Mouse (Mus musculus) thymus, adult 2 months (tissue): ENCODE measurements at regions not wholly inside any gene's neighbourhood (a gene's known extent, or its start where the extent isn't known, plus 50 kb on each side); places are given as distances from the start of the nearest gene placed in this dataset.

Experiments
- CTCF ChIP-seq: fragments of 200-500 bp; IDR thresholded peaks from 2 replicates; pipeline ENCODE4 v1.5.1; 2012; ENCODE audit warnings: mild to moderate bottlenecking, control low read depth, low read length, moderate library complexity, borderline replicate concordance; ENCODE audit not compliant: control insufficient read depth, poor library complexity, insufficient read depth; ENCODE audit errors: extremely low read depth
- POLR2A ChIP-seq: fragments of 200-500 bp; IDR thresholded peaks from 2 replicates; pipeline ENCODE4 v1.6.1; 2012; ENCODE audit warnings: mild to moderate bottlenecking, low read length, control low read depth, moderate library complexity; ENCODE audit not compliant: control insufficient read depth, poor library complexity, insufficient read depth; ENCODE audit errors: extremely low read depth

DNA sequence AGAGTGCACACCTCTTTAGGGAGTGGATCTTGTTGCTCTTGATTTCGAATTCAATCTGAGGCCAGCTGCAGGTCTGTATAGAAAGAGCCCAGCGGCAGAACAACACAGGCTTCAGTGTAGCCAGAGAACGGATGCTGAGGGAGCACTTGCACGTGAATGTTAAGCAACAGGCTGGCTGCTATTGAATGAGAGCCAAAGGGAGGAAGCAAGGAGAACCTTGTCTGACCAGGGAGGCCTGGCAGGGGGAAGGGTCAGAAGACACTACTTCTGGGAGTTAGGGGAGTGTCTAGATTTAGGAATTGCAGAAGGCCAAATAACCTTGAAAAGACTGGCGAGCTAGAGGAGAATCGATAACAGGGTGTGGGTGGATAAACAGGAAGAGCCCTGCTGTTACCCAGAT is 163.8 kb downstream of the Cdh26 start:
- TF ChIP-seq CTCF (no peak), POLR2A (no peak)
